Mouse (Mus musculus): Measurements from ENCODE around the gene Ikzf3. TPM values are rescaled to one million over a fixed set of nuclear protein-coding genes. Genes with fewer than 3 reads are reported as not detected.

Gene Ikzf3
- polyA plus RNA-seq, 1 experiment from 2014 or later: 0.73 TPM

- H3K36me3 ChIP-seq (ENCODE audit: control insufficient read depth, insufficient read depth, low read length): no peaks in the 10 kb centered on the region
- H3K27me3 ChIP-seq (ENCODE audit: control insufficient read depth, insufficient read depth, low read length): no peaks in the 10 kb centered on the region
- H3K27ac ChIP-seq (ENCODE audit: low read depth, low read length): no peak overlapping the region
- 86% methylated on average over 11 of the region's 11 CpGs for WGBS
- H3K9me3 ChIP-seq (ENCODE audit: control insufficient read depth, low read length): no peaks in the 10 kb centered on the region
- no peaks in the 10 kb centered on the region for H3K4me1 ChIP-seq (ENCODE audit: control insufficient read depth, insufficient read depth, low read length)
- no peak for ATAC-seq (ENCODE audit: low FRiP score, low TSS enrichment)
- H3K4me2 ChIP-seq (replicated peaks; ENCODE audit: low read depth, low read length): no peak overlapping the region
- H3K9ac ChIP-seq (ENCODE audit: low read depth, low read length): no peak overlapping the region
- no peak overlapping the region for H3K4me3 ChIP-seq (ENCODE audit: low read length)
Observed at GRCm38 (mm10) chr11:98474967-98475366, 70.9 kb downstream of the Ikzf3 start.

GRCm38 (mm10) chr11:98473916-98474479 lies 71.8 kb downstream of the Ikzf3 start:
- H3K27ac ChIP-seq (ENCODE audit: low read depth, low read length): no peak overlapping the region
- H3K27me3 ChIP-seq (ENCODE audit: control insufficient read depth, insufficient read depth, low read length): no peaks in the 10 kb centered on the region
- no peak overlapping the region for H3K4me2 ChIP-seq (replicated peaks; ENCODE audit: low read depth, low read length)
- no peak overlapping the region for H3K4me3 ChIP-seq (ENCODE audit: low read length)
- H3K9me3 ChIP-seq (ENCODE audit: control insufficient read depth, low read length): no peaks in the 10 kb centered on the region
- WGBS: 53% methylated on average over 8 of the region's 8 CpGs
- no peak overlapping the region for H3K9ac ChIP-seq (ENCODE audit: low read depth, low read length)
- H3K4me1 ChIP-seq (ENCODE audit: control insufficient read depth, insufficient read depth, low read length): 0 out of 2 replicates have a peak, but pooled peaks cover 5% of the 10 kb centered on the region
- H3K36me3 ChIP-seq (ENCODE audit: control insufficient read depth, insufficient read depth, low read length): no peaks in the 10 kb centered on the region
- no peak for ATAC-seq (ENCODE audit: low FRiP score, low TSS enrichment)

- no peak overlapping the region for H3K27ac ChIP-seq (ENCODE audit: low read depth, low read length)
- WGBS: 60% methylated on average over 4 of the region's 4 CpGs
- H3K4me1 ChIP-seq (ENCODE audit: control insufficient read depth, insufficient read depth, low read length): 0 out of 2 replicates have a peak, but pooled peaks cover 5% of the 10 kb centered on the region
- no peaks in the 10 kb centered on the region for H3K9me3 ChIP-seq (ENCODE audit: control insufficient read depth, low read length)
- H3K27me3 ChIP-seq (ENCODE audit: control insufficient read depth, insufficient read depth, low read length): no peaks in the 10 kb centered on the region
- H3K9ac ChIP-seq (ENCODE audit: low read depth, low read length): no peak overlapping the region
- 0 out of 2 replicates have a peak, but pooled peaks have one; percentile 35 for ATAC-seq (ENCODE audit: low FRiP score, low TSS enrichment)
- H3K4me3 ChIP-seq (ENCODE audit: low read length): no peak overlapping the region
- H3K36me3 ChIP-seq (ENCODE audit: control insufficient read depth, insufficient read depth, low read length): no peaks in the 10 kb centered on the region
- H3K4me2 ChIP-seq (replicated peaks; ENCODE audit: low read depth, low read length): no peak overlapping the region
Observed at GRCm38 (mm10) chr11:98472696-98473095, 73.1 kb downstream of the Ikzf3 start.

GRCm38 (mm10) chr11:98470795-98471194 lies 75.0 kb downstream of the Ikzf3 start:
- Histone ChIP-seq H3K27ac (ENCODE audit: low read depth, low read length) (peak overlapping the region; percentile 79), H3K9me3 (ENCODE audit: control insufficient read depth, low read length) (no peaks in the 10 kb centered on the region), H3K27me3 (ENCODE audit: control insufficient read depth, insufficient read depth, low read length) (no peaks in the 10 kb centered on the region), H3K36me3 (ENCODE audit: control insufficient read depth, insufficient read depth, low read length) (no peaks in the 10 kb centered on the region), H3K4me2 (replicated peaks; ENCODE audit: low read depth, low read length) (no peak overlapping the region), H3K9ac (ENCODE audit: low read depth, low read length) (no peak overlapping the region), H3K4me3 (ENCODE audit: low read length) (no peak overlapping the region), H3K4me1 (ENCODE audit: control insufficient read depth, insufficient read depth, low read length) (0 out of 2 replicates have a peak, but pooled peaks cover 5% of the 10 kb centered on the region)
- 66% methylated on average over 6 of the region's 6 CpGs for WGBS
- ATAC-seq (ENCODE audit: low FRiP score, low TSS enrichment): no peak

DNA sequence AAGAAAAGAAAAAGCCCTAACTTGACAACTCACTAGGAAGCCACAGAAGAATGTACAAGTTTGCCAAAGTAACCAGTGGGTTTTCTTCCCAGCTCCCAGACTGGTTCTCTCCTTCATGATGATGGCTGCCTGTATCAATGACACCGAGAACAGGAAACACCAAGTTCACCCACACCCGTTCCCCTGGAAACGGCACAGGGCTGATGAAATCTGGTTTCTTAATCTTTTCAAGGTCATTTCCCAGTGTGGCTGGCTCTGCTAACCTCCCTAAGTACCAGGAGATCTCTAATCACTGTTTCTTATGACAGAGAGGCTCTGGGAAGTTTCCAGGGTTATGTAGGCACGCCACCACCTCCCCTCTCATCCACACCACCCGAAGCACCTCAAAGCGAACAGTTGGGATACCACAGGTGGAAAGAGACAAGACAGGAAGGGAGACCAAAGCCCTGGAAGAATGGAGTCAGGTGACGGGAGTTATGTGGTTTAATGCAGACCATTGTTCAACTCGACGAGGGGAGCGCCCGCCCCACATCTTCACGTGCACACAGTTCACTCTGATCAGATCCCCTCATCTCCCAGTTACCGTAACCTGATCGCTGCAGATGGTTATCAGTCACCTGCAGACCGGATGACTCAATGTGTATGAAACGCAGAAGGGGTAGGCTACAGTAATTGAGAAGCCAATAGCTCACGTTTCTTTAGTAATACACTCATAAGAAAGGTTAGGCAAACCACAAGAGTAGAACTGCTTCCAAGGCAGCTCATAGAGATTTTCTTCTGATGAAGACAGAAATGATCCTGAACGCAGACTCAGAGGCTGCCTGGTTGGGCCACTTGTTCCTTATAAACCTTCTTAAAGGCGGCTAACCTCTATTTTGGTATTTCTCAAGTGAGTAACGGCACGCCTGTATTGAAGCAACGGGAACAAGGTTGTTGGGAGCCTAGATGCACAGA lies 75.8 kb downstream of the Ikzf3 start:
- Histone ChIP-seq H3K4me1 (ENCODE audit: control insufficient read depth, insufficient read depth, low read length) (0 out of 2 replicates have a peak, but pooled peaks cover 5% of the 10 kb centered on the region), H3K9me3 (ENCODE audit: control insufficient read depth, low read length) (no peaks in the 10 kb centered on the region), H3K4me2 (replicated peaks; ENCODE audit: low read depth, low read length) (no peak overlapping the region), H3K27me3 (ENCODE audit: control insufficient read depth, insufficient read depth, low read length) (no peaks in the 10 kb centered on the region), H3K36me3 (ENCODE audit: control insufficient read depth, insufficient read depth, low read length) (no peaks in the 10 kb centered on the region), H3K27ac (ENCODE audit: low read depth, low read length) (peak overlapping the region; percentile 79), H3K4me3 (ENCODE audit: low read length) (no peak overlapping the region), H3K9ac (ENCODE audit: low read depth, low read length) (0 out of 2 replicates have a peak overlapping the region, but pooled peaks have one; percentile 7)
- WGBS: 48% methylated on average over 22 of the region's 22 CpGs
- ATAC-seq (ENCODE audit: low FRiP score, low TSS enrichment): peak; percentile 59; the same call in 1 of the 2 replicates

GRCm38 (mm10) chr11:98464516-98464915 lies 81.3 kb downstream of the Ikzf3 start:
- Histone ChIP-seq H3K9ac (ENCODE audit: low read depth, low read length) (no peak overlapping the region), H3K36me3 (ENCODE audit: control insufficient read depth, insufficient read depth, low read length) (no peaks in the 10 kb centered on the region), H3K4me3 (ENCODE audit: low read length) (no peak overlapping the region), H3K27ac (ENCODE audit: low read depth, low read length) (no peak overlapping the region), H3K4me1 (ENCODE audit: control insufficient read depth, insufficient read depth, low read length) (0 out of 2 replicates have a peak, but pooled peaks cover 2% of the 10 kb centered on the region), H3K9me3 (ENCODE audit: control insufficient read depth, low read length) (no peaks in the 10 kb centered on the region), H3K4me2 (replicated peaks; ENCODE audit: low read depth, low read length) (no peak overlapping the region), H3K27me3 (ENCODE audit: control insufficient read depth, insufficient read depth, low read length) (peaks cover 9% of the 10 kb centered on the region)
- no peak for ATAC-seq (ENCODE audit: low FRiP score, low TSS enrichment)
- 80% methylated on average over 6 of the region's 6 CpGs for WGBS

DNA sequence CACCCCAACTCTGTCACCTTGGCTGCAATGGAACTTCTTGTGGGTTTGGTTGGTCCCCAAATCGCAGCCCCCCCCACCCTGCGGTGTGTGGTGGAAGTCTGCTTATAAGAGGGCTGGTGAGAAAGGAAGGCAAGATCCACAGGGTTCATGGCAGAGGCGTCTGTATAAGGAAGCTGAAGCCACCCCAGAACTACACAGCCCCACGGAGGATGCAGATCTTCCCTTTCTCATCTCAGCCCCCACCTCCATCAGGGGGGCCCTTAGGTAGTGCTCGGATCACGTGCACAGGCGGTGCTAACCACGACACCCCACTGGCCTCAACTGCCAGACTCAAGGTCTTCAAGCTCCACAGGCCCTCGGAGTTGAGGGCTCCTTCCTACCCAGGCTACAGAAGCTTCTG lies 81.9 kb downstream of the Ikzf3 start:
- Histone ChIP-seq H3K27me3 (ENCODE audit: control insufficient read depth, insufficient read depth, low read length) (peaks cover 15% of the 10 kb centered on the region), H3K9me3 (ENCODE audit: control insufficient read depth, low read length) (no peaks in the 10 kb centered on the region), H3K4me3 (ENCODE audit: low read length) (no peak overlapping the region), H3K27ac (ENCODE audit: low read depth, low read length) (no peak overlapping the region), H3K4me1 (ENCODE audit: control insufficient read depth, insufficient read depth, low read length) (no peaks in the 10 kb centered on the region), H3K4me2 (replicated peaks; ENCODE audit: low read depth, low read length) (no peak overlapping the region), H3K36me3 (ENCODE audit: control insufficient read depth, insufficient read depth, low read length) (no peaks in the 10 kb centered on the region), H3K9ac (ENCODE audit: low read depth, low read length) (no peak overlapping the region)
- 84% methylated on average over 9 of the region's 9 CpGs for WGBS
- no peak for ATAC-seq (ENCODE audit: low FRiP score, low TSS enrichment)

DNA sequence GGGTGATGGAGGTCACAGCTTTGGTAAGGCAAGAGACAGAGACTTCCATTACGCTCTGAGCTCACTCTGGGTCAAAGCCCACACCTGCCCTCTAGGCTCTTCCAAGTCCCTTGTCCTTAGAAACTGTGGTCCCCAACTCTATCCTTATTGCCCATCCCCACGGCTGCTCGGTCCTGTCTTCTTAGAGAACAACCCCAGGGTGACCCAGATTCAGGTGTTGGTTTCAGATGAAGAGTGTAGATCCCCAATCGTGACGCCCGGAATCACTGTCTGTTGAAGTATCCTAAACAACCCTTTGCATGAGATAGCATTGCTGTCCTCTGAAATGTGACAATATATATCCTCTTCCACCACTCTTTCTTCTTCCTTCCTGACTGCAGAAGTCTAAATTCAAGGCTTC lies 83.6 kb downstream of the Ikzf3 start:
- Histone ChIP-seq H3K27me3 (ENCODE audit: control insufficient read depth, insufficient read depth, low read length) (peaks cover 27% of the 10 kb centered on the region), H3K36me3 (ENCODE audit: control insufficient read depth, insufficient read depth, low read length) (no peaks in the 10 kb centered on the region), H3K9me3 (ENCODE audit: control insufficient read depth, low read length) (no peaks in the 10 kb centered on the region), H3K9ac (ENCODE audit: low read depth, low read length) (no peak overlapping the region), H3K4me2 (replicated peaks; ENCODE audit: low read depth, low read length) (no peak overlapping the region), H3K4me1 (ENCODE audit: control insufficient read depth, insufficient read depth, low read length) (0 out of 2 replicates have a peak, but pooled peaks cover 7% of the 10 kb centered on the region), H3K4me3 (ENCODE audit: low read length) (no peak overlapping the region), H3K27ac (ENCODE audit: low read depth, low read length) (no peak overlapping the region)
- 96% methylated on average over 6 of the region's 6 CpGs for WGBS
- no peak for ATAC-seq (ENCODE audit: low FRiP score, low TSS enrichment)

Data from kidney, embryonic 14.5 days (tissue).